Mouse (Mus musculus) ES-E14 (cell line): ENCODE data around the gene Rrad.

Experiments used
- CHD2 ChIP-seq: IDR thresholded peaks from 2 replicates; pipeline ENCODE4 v1.6.1; 2014; ENCODE audit warnings: mild to moderate bottlenecking, low read depth, low read length, inconsistent platforms
- HCFC1 ChIP-seq: IDR thresholded peaks from 2 replicates; pipeline ENCODE4 v1.6.1; 2012; ENCODE audit warnings: low read length, inconsistent platforms, borderline replicate concordance; ENCODE audit not compliant: insufficient read depth
- MAFK ChIP-seq: IDR thresholded peaks from 2 replicates; pipeline ENCODE4 v1.6.1; 2014; ENCODE audit warnings: mild to moderate bottlenecking, low read depth, low read length, inconsistent platforms; ENCODE audit not compliant: insufficient read depth

DNA sequence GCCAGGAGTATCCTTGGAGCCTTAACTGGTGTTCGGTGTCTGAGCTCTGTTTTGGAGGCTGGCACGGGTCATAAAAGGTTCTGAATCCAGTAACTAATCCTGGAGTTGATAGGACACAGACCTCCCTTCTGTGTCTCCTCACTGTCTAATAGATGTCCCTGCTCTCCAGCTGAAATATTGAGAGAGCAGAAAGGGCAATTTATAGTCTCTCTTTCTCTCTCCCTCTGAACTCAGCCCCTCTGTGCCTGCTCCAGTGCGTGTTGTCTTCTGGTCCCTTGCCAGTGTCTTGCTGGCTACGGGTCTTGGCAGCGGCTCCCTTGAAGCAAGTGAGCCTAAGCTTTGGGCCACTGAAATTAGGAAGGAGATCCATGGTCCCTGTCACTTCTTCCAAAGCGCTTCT, 33.5 kb downstream of the Rrad start:
- no peak for TF ChIP-seq MAFK
- TF ChIP-seq HCFC1 = no peak
- TF ChIP-seq CHD2 = no peak
